Mouse (Mus musculus): ENCODE results near the gene Duox2.

Duox2 gene

DNA sequence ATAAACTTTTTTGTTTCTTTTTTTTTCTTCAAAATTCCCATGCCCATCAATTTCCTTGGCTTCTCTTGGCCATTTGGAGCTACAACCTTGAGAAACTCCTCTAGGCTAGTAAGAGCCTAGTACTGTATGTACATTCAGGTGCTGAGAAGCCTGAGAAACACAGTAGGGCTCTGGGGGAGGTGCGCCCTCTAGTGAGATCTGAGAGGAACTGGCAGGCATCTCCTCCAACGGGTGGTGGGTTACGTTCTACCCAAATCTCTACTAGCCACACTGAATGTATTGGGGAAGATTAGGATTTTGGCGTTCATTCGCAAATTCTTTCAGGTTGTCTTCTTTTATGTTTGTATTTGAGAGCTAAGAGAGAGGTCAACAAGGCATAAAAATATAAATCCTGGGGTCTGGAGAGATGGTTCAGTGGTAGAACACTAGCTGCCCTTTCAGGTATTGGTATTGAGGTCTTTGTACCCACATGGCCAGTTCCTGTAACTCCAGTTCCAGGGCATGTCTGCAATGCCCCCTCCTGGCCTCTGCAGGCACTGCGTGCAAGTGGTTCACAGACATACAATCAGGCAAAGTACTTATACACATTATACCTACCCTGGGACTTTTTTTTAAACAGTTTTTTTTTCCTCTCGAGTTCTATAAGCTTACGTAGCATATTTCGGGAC, 4.5 kb upstream of the Duox2 start:
- peak; percentile 54 for DNase-seq (ENCODE audit: extremely low spot score, low spot score)

DNA sequence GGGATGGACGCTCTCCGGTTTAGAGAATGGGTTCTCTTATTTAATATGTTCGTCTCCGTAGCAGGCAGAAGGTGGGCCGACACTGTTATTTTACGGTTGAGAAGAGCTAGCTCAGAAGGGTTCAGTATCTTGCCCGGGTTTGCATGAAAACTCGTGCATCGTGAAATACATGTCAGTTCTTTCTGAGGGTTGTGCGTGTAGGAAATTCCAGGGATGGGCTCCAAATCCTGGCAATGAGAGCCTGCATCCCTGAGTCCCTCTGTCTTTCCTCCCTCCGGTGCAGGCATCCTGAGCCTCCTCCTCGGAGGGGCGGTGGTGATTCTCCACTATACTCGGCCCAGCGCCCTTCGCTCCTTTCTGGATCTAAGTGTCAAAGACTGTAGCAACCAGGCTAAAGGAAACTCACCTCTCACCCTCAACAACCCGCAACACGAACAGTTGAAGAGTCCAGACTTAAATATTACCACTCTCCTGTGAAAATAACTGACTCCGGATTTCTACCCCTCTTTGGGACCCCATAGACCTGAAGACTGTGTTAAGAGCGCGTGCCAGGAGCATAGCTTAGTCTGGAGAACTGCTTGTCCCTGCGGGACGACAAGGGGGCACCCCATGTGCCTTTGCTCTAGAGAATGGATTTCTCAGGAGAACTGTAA, 3.8 kb upstream of the Duox2 start:
- DNase-seq (ENCODE audit: extremely low spot score, low spot score), result peak; percentile 59

DNA sequence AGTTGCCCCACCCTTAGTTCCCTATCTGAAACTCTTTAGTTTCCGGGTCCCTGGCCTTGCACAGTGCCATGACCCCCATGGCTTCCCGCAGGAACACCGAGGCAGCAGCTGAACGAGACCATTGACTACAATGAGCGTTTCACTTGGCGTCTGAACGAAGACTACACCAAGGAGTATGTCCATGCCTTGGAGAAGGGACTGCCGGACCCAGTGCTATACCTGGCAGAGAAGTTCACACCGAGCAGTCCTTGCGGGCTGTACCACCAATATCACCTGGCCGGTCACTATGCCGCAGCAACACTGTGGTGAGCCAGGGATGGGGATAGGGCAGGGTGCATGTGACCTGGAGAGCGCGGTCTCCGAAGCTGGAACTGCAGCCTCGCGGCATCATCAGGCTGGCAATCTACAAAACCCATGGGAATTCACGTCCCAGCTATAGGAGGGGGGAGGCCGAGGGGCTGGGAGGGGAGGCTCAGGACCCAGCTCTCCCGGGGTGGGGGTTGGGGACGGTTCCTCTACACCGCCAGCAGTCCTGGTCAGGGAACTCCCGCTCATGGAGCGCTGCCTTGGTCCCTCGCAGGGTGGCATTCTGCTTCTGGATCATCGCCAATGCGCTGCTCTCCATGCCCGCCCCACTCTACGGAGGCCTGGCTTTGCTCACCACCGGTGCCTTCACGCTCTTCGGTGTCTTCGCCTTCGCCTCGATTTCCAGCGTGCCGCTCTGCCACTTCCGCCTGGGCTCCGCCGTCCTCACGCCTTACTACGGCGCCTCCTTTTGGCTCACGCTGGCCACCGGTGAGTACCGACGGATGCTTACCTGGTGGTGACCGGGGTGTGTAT, 3.1 kb upstream of the Duox2 start:
- DNase-seq (ENCODE audit: extremely low spot score, low spot score), result peak; percentile 61

DNA sequence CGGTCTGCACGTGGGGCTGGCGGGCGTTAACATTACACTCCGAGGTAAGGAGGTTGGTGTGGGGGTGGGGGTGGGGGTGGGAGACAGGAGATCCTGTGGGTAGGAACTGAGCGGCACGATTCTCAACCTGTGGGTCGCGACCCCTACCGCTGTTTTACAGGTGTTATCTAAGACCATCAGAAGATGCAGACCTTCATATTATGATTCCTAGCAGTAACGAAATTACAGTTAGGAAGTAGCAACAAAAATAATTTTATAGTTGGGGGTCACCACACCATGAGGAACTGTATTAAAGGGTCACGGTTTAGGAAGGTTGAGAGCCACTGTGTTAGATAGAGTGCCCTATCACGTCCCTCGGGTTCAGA, 2.4 kb upstream of the Duox2 start:
- no peak for DNase-seq (ENCODE audit: extremely low spot score, low spot score)

DNA sequence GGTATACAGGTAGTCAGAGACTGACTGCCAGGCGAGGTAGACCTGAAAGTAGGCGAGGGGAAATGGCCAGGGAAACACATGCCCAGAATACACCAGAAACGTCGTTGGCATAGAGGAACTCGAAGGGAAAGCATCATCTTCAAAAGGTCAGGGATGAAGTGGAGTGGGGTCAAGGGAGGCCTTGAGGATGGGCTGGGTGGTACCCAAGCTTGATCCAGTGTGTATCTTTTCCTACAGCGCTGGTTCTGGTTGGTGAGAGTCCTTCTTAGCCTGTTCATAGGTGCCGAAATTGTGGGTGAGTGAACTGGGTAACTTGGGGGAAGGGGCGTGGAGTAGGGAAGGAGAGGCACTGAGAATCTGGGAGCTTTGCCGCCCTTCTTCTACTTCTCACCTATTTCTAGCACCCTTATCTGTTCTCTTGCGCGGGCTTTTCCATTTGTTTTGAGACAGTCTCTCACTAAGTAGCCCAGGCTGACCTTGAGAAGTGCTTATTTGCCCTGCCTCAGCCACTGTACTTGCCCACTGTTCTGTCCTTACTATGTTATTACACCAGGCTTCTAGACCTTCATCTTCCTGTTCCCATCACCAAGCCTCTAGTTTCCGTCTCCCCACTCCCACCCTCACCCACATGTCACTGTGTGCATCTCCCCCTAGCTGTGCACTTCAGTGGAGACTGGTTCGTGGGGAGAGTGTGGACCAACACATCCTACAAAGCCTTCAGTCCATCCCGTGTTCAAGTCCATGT, 1.8 kb upstream of the Duox2 start:
- DNase-seq (ENCODE audit: extremely low spot score, low spot score), result peak; percentile 35

DNA sequence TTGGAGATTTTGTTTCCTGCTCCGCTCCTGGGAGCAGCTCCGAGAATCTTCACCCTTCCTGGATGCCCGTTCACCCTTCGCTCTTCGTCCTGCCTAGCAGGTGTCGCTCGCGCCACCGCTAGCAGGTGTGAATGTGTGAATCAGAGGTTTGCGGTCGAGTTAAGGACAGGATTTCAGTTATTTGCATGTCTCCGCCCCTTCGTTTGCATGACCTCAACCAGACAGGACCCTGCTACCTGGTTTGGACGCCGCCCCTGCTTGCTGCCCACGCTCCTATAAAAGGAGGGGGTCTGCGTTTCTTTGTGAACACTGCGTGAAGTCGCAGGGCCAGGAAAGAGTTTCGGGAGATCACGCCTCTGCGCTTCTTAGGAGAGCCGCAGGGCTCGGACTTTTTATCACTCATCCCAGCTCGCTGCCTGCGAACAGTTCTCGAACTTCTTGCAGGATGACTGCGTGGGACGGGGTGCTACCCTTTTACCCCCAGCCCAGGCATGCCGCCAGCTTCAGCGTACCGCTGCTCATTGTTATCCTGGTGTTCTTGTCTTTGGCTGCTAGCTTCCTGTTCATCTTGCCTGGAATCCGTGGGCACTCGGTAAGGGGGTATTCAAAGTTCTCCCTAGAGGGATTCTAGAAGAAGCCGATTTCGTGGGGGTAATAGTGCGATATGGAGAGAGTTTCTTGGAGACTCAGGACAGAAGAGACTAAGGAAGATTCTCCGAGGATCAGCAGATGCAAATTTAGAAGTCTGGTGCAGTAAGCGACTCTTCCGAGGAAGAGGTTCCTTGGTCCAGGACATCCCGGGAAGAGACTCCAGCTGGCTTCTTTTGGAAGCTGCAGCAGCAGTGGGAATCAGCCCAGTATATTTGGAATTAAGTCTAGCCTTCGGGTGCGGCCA, 594 bp upstream of the Duox2 start, which contains the start of gene Duoxa2:
Duoxa2 (plus strand) TSS at position 305 of the 895 bp plus-strand sequence.
- DNase-seq (ENCODE audit: extremely low spot score, low spot score), result peak; percentile 55

DNA sequence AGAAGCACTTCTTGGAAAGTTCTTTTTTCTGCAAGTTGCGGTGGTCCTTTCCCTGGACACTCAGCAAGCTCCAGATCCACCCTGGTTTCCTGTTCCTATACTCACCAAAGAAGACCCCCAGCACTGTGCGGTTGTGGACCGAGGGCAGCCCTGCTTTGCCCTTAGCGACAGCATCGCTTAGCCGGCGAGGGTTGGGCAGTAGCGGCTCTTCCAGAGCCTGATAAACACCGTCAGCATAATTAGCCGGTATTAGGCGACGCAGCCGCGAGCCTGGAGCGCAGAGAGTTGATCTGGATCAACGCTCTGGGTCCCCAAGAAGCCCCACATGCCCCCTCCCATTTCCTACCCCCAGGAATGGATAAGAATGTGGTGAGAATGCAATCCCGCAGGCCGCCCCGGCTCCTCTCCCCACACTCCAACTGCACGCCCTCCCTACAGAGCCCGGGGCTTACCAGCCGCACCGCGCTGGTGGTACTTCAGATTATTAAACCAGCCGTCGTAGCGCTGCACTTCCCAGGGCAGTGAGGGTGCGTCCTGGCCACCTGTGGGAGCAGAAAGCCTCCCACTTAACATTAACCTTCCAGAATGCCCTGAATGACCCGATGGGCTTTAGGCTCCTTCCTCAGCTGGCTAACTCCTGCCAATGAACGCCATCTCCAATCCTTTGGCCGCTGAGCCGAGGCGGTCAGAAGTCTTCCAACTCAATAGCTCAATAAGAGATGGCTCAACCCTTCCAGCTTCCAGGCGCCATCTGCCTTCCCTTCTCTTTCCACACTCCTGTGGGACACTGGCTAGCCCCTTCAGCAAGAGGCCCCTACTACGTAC, 766 bp downstream of the Duox2 start:
- peak; percentile 55 for DNase-seq (ENCODE audit: extremely low spot score, low spot score)

DNA sequence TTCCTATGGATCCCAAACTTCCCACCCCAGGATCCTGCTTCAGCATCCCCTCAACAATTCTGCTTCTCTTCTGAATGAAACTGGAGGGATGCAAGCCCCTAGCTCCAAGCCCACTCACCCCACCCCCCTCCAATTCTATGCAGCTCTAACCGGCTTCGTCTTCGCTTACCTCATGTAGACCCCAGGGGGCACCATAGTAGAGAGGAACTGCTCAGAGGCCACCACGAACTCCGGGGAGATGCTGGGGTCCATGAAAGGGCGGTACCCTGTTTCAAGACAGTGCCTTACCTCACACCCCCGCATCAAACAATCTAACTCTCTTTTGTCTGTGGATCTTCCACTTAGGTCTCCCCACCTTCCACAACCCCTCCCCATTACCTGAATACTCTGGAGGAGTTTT, 3.3 kb downstream of the Duox2 start:
- DNase-seq (ENCODE audit: extremely low spot score, low spot score), result no peak

DNA sequence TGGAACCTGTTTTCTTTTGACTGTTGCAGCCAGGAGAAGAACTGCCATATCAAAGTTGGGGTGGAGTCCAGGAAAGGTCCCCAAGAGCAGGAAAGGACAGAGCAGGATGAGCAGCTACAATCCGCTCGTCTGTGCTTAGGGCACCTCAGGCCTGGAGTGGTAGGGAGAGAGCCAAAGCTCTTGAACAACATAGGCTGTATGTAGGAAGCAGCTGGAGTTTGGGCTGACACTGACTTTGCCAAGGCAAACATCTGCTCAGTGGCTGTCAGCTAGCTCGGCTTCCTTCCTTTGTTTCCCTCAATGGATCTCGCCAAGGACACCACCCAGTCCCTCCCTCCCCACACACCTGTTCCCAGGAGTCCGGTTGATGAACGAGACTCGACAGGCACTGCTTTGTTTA, 12.1 kb downstream of the Duox2 start:
- no peak for DNase-seq (ENCODE audit: extremely low spot score, low spot score)

DNA sequence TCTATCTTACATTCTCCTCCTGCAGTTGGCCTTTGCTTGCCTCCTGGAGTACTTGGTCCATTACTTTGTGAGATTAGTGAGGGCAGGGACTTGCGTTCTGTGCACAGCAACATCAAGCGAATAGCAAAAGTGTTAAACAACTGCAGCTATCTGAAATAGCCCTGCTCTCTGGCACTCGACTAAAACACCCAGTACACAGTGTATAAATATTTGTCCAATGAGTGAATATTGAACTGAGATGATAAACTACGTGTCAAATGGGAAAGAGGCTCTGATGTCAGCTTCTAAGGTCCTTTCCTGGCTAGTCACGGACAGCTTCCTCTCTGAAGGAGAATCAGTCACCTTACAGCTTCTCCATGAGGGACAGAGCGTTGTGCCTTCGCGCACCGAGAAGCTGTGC, 14.2 kb downstream of the Duox2 start:
- DNase-seq (ENCODE audit: extremely low spot score, low spot score), result no peak

DNA sequence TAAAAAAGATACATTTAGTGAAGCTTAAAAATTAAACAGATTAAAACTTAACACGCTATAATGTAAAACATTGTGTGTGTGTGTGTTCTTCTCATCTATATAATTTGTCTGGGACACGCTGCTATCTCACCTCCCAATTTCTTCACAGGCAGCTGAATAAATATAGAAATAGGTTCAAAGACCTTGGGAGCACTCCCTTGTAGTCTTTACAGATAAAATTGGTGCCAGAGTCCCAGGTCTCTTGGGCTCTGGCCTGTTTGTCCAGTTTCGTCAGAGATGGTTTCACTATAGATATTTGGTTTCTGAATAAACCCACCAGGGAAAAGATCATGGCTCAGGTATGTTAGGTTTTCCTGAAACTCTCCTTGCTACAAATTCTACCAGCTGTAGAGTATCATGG, 19.5 kb downstream of the Duox2 start:
- no peak for DNase-seq (ENCODE audit: extremely low spot score, low spot score)

DNA sequence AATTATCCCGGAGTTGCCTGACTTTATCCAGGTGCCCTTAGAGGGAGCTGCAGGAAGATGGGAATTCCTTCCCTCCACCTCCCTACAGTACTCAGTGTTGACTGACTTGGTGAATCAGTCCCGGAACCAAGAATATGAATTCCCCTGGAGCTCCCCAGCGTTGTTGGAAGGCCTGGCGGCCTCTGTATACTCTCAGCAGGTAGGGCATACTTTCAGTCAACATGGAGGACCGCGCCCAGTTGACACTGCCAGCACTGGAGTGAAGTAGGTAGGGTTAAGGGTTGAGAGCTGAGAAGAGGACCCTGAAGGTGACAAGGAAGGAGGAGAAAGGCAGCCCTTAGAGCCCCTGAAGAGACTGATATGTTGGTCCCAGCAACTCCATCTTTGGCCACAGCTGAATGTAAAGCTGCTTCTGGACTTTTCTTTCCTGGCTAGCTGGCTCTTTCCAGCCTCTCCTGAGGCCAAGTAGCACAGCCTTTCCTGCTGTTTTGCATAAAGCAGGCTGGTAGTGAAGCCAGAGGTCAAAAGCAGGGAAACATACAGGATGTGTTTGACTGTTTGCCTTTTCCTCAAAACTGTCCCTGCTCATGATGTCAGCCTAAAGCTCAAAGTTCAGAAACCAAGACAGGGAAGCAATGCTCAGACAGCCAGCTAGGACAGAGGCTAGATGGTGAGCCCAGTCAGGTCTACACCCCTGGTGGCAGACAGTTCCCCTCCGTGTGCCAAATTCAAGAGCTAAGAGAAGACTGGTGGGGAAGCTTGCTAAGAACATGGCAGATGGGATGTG, 31.6 kb downstream of the Duox2 start:
- DNase-seq (ENCODE audit: extremely low spot score, low spot score), result no peak

DNA sequence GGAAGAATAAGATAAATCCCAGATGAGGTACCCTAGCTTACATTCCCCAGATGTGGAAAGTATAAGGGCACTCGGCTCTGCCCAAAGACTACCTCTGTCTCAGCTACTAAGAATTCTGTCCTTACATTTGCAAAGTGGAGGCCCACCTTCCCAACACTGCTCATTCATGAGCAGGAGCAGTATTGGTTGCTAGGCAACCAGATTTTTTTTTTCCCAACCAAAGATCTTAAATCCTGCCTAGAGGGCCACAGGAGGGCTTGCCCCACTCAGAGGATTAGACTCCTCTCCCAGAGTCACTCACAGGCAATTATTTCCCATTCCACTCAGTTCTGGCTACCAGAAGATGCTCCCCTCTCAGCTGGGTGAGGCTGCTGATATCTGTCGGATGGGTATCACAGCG, 33.6 kb downstream of the Duox2 start:
- no peak for DNase-seq (ENCODE audit: extremely low spot score, low spot score)

DNA sequence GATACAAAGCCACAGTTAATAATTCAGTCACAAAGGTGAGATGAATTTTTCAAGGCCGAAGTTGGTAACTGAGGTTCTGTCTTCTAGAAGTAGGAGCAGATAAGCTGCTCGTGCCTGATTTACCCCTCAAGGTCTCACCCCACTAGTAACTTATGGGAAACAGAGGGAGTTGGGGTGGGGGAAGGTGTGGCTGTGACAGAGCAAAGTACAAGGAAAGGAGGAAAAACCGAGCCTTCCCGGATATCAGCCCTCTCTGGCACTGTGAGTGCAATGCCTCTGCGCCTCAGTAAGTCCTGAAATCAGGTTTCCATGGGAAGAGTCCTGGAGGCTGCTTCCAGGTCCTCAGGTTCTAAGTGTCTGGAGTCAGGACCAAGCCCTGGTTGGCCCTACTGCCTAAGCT, 37.5 kb downstream of the Duox2 start:
- no peak for DNase-seq (ENCODE audit: extremely low spot score, low spot score)

DNA sequence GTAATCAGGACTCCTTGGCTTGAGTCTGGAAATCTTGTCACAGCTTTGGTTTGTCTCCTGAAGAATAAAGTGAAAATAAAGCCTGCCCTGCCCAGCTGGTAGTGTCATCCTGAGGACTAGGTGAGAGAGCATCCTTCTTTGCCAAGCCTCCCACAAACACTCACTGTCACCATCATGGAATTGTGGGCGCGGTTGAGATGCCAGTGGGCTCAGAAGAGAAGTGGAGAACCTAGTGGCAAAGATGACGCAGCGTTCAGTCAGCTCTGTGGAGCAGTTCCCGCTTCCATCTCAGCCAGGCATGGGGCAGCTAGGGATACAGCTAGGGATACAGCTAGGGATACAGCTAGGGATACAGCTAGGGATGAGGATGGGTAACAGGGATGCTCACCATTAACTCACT, 42.3 kb downstream of the Duox2 start:
- DNase-seq (ENCODE audit: extremely low spot score, low spot score), result no peak

DNA sequence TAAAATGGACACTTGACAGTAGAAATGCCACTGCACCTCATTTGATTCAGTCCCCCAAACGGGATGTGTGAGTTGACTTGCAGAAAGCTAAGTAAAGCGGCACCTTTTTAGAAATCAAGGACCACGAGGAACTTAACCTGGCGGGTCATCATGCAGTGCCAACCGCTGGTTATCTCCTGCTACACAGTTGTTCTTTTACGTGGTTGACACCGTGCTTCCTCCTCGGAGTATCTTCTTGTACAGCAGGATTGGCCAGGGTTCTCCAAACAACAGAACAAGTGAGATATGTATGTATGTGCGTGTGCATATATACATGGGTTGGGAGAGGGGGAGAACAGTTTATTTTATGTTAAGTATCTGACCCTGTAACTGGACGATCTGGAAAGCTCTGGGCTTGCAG, 50.5 kb downstream of the Duox2 start:
- DNase-seq (ENCODE audit: extremely low spot score, low spot score), result no peak

DNA sequence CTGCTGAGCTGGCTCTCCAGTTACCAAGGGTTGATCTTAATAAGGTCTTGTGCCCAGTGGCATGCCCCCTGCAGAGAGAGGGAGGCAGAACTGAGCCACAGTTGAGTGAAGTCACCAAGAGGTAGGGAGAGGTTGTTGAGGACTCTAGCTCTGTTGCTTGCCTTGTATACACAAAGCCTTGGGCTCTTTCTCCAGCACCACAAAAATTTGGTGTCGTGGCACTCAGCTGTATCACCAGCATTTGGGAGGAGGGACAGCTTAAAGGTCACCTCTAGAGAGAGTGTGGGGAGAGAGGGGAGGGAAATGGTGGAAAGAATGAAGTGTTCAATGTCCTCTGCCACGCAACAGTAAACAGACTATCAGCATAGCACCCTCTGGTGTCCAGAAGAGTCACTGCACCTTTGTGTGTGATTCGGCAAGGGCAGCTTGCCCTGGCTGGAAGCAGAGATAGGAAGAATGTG, 54.5 kb downstream of the Duox2 start:
- peak; percentile 74 for DNase-seq (ENCODE audit: extremely low spot score, low spot score)

DNA sequence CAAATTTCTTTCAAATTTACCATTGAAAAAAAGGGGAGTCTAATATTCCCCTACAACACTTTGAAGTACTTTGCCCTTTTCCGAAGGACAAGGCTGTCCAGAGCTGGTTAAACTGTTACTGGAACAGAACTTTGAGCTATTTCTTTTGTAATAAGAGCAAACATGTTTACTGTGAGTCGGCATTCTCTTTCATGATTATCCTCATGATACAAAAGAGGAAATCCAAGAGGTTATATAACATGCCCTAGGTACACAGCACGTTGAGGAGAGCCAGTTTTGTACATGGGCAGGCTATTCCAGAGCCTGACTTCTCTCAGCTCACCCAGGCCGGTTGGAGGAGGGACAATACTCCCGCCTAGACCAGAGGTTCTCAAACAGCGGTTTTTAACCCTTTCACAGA, 56.3 kb downstream of the Duox2 start:
- DNase-seq (ENCODE audit: extremely low spot score, low spot score), result no peak

DNA sequence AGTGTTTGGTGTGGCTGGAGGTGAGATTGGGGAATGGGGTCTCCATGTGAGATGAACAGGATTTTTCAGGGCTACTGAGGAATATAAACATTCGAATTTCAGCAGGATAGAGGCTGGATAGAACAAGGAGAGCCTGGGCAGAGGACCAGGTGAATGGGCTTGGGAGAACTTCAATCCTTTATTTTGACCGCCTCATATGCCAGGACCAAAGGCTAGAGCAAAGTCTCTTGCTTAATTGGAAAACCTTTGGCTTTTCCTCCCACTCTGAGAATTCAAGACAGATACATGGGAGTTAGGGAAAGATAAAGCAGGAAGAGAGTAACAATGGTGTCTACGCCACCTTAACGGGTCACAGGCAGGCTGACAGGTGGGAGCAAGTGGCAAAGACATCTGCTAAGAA, 57.0 kb downstream of the Duox2 start:
- DNase-seq (ENCODE audit: extremely low spot score, low spot score), result no peak
